Mouse (Mus musculus) CH12.LX (cell line): ENCODE measurements at regions not wholly inside any gene's neighbourhood (a gene's known extent, or its start where the extent isn't known, plus 50 kb on each side); places are given as distances from the start of the nearest gene placed in this dataset.

Experiments
- DNase-seq: peaks from one replicate; pipeline ENCODE4 v3.0.0-alpha.2; 2013; ENCODE audit errors: extremely low read depth
- H3K27ac ChIP-seq: 2 replicates; pipeline ENCODE4 v1.5.1; 2012; ENCODE audit warnings: low read depth, mild to moderate bottlenecking, control low read depth, moderate library complexity; ENCODE audit not compliant: insufficient read depth
- H3K27me3 ChIP-seq: replicated peaks from 2 replicates; pipeline ENCODE3; 2012; ENCODE audit warnings: inconsistent platforms
- H3K36me3 ChIP-seq, 2 experiments: replicated peaks in 1 of 2; 2 replicates each; pipeline versions ENCODE3 to v1.6.1; 2012; ENCODE audit warnings: inconsistent platforms in 1 of 2, low read length in 1 of 2, mild to moderate bottlenecking in 1 of 2, mixed read lengths in 1 of 2, moderate library complexity in 1 of 2; ENCODE audit not compliant: control insufficient read depth in 1 of 2, insufficient read depth in 1 of 2
- H3K4me1 ChIP-seq, 2 experiments: 2 replicates each; pipeline ENCODE4 v1.6.1; 2012; ENCODE audit warnings: inconsistent platforms in 1 of 2, moderate library complexity in 1 of 2; ENCODE audit not compliant: insufficient read depth in 2 of 2, control insufficient read depth in 1 of 2
- H3K4me2 ChIP-seq: 2 replicates; pipeline ENCODE4 v1.6.1; 2012; ENCODE audit warnings: low read depth, mild to moderate bottlenecking, control low read depth; ENCODE audit not compliant: poor library complexity, insufficient read depth, severe bottlenecking
- H3K4me3 ChIP-seq, 3 experiments: fragments of 150-350 bp in 1 of 3; sonication (generic) in 1 of 3; replicated peaks in 1 of 3; 2 replicates each; pipeline versions ENCODE3 to v1.5.1; 2011 to 2012; ENCODE audit warnings: low read depth in 2 of 3, low read length in 2 of 3, mild to moderate bottlenecking in 2 of 3, moderate library complexity in 2 of 3, control low read depth in 1 of 3, improper control_type of control experiment in 1 of 3, inconsistent platforms in 1 of 3, mixed read lengths in 1 of 3; ENCODE audit not compliant: poor library complexity in 1 of 3
- H3K79me2 ChIP-seq: replicated peaks from 2 replicates; pipeline ENCODE4 v1.6.1; 2012; ENCODE audit warnings: mild to moderate bottlenecking, moderate library complexity; ENCODE audit not compliant: control insufficient read depth, poor library complexity, insufficient read depth, severe bottlenecking; ENCODE audit errors: extremely low read depth
- H3K9ac ChIP-seq: 2 replicates; pipeline ENCODE4 v1.6.1; 2012; ENCODE audit warnings: low read depth, mild to moderate bottlenecking, control low read depth, moderate library complexity; ENCODE audit not compliant: insufficient read depth
- H3K9me3 ChIP-seq: replicated peaks from 2 replicates; pipeline ENCODE3; 2012; ENCODE audit warnings: low read length, inconsistent platforms, mixed read lengths
- BHLHE40 ChIP-seq: IDR thresholded peaks from 2 replicates; pipeline ENCODE4 v1.6.1; 2011; ENCODE audit warnings: mild to moderate bottlenecking, low read depth, low read length, improper control_type of control experiment
- CHD2 ChIP-seq: IDR thresholded peaks from 2 replicates; pipeline ENCODE4 v1.6.1; 2011; ENCODE audit warnings: low read length, improper control_type of control experiment
- E2F4 ChIP-seq: IDR thresholded peaks from 2 replicates; pipeline ENCODE4 v1.6.1; 2011; ENCODE audit warnings: low read depth, low read length, improper control_type of control experiment; ENCODE audit not compliant: insufficient replicate concordance
- ELF1 ChIP-seq: IDR thresholded peaks from 2 replicates; pipeline ENCODE4 v1.6.1; 2014; ENCODE audit warnings: low read depth, mild to moderate bottlenecking, inconsistent platforms, low read length, improper control_type of control experiment
- ETS1 ChIP-seq: conservative IDR thresholded peaks from 2 replicates; pipeline ENCODE4 v1.6.1; 2012; ENCODE audit warnings: low read depth, mild to moderate bottlenecking, inconsistent platforms, low read length, improper control_type of control experiment, moderate library complexity
- HCFC1 ChIP-seq: IDR thresholded peaks from 2 replicates; pipeline ENCODE4 v1.6.1; 2012; ENCODE audit warnings: low read depth, mild to moderate bottlenecking, inconsistent platforms, low read length, improper control_type of control experiment
- IRF4 ChIP-seq: IDR thresholded peaks from 2 replicates; pipeline ENCODE4 v1.6.1; 2014; ENCODE audit warnings: low read depth, mild to moderate bottlenecking, inconsistent platforms, low read length, improper control_type of control experiment
- JUN ChIP-seq: IDR thresholded peaks from 2 replicates; pipeline ENCODE4 v1.6.1; 2011; ENCODE audit warnings: low read depth, mild to moderate bottlenecking, low read length, improper control_type of control experiment, moderate library complexity; ENCODE audit not compliant: insufficient read depth
- MAZ ChIP-seq: IDR thresholded peaks from 2 replicates; pipeline ENCODE4 v1.6.1; 2012; ENCODE audit warnings: low read depth, mild to moderate bottlenecking, inconsistent platforms, low read length, improper control_type of control experiment, moderate library complexity
- MXI1 ChIP-seq: IDR thresholded peaks from 2 replicates; pipeline ENCODE4 v1.6.1; 2011; ENCODE audit warnings: mild to moderate bottlenecking, low read depth, low read length, improper control_type of control experiment
- NELFE ChIP-seq: IDR thresholded peaks from 2 replicates; pipeline ENCODE4 v1.6.1; 2011; ENCODE audit warnings: low read depth, low read length, improper control_type of control experiment
- NRF1 ChIP-seq: IDR thresholded peaks from 2 replicates; pipeline ENCODE4 v1.6.1; 2014; ENCODE audit warnings: low read depth, mild to moderate bottlenecking, inconsistent platforms, low read length, improper control_type of control experiment, moderate library complexity
- POLR2A ChIP-seq: IDR thresholded peaks from 2 replicates; pipeline ENCODE4 v1.6.1; 2011; ENCODE audit warnings: low read depth, mild to moderate bottlenecking, improper control_type of control experiment, low read length
- SIN3A ChIP-seq: IDR thresholded peaks from 2 replicates; pipeline ENCODE4 v1.6.1; 2012; ENCODE audit warnings: low read length, improper control_type of control experiment, inconsistent platforms
- SMC3 ChIP-seq: IDR thresholded peaks from 2 replicates; pipeline ENCODE4 v1.6.1; 2011; ENCODE audit warnings: low read depth, low read length, improper control_type of control experiment
- TBP ChIP-seq: conservative IDR thresholded peaks from 2 replicates; pipeline ENCODE4 v1.6.1; 2011; ENCODE audit warnings: low read depth, low read length, improper control_type of control experiment
- UBTF ChIP-seq: IDR thresholded peaks from 2 replicates; pipeline ENCODE4 v1.6.1; 2012; ENCODE audit warnings: low read depth, mild to moderate bottlenecking, inconsistent platforms, low read length, improper control_type of control experiment, moderate library complexity
- USF2 ChIP-seq: conservative IDR thresholded peaks from 2 replicates; pipeline ENCODE4 v1.6.1; 2011; ENCODE audit warnings: low read depth, low read length, improper control_type of control experiment
- ZC3H11A ChIP-seq: IDR thresholded peaks from 2 replicates; pipeline ENCODE4 v1.6.1; 2012; ENCODE audit warnings: low read depth, mild to moderate bottlenecking, inconsistent platforms, low read length, improper control_type of control experiment
- ZKSCAN1 ChIP-seq: IDR thresholded peaks from 2 replicates; pipeline ENCODE4 v1.6.1; 2012; ENCODE audit warnings: low read depth, inconsistent platforms, low read length, improper control_type of control experiment, borderline replicate concordance
- ZNF384 ChIP-seq: IDR thresholded peaks from 2 replicates; pipeline ENCODE4 v1.6.1; 2012; ENCODE audit warnings: low read depth, low read length, improper control_type of control experiment, inconsistent platforms
- dilution Hi-C: fragments of 300-500 bp; cut with MboI; formaldehyde crosslinking; loops from 2 replicates; pipeline ENCODE4 v1.14.3; 2020; ENCODE audit warnings: low sequenced_read_pairs; ENCODE audit not compliant: extremely low pct_unique_long_range_greater_than_20kb, extremely low pct_ligation_motif_present
- in situ Hi-C: fragments of 300-500 bp; cut with MboI; formaldehyde crosslinking; loops from 3 replicates; pipeline ENCODE4 v1.14.3; 2019; ENCODE audit warnings: low sequenced_read_pairs, low pct_ligation_motif_present, low pct_unique_long_range_greater_than_20kb, mixed read lengths

- Histone ChIP-seq H3K27me3 (no peaks in the 10 kb centered on the region), H3K4me1 (0 out of 4 replicates have a peak, but pooled peaks cover 0 to 2% of the 10 kb centered on the region in 2 experiments), H3K79me2 (no peaks in the 10 kb centered on the region), H3K36me3 (no peaks in the 10 kb centered on the region), H3K9me3 (no peaks in the 10 kb centered on the region), H3K4me3 (no peak overlapping the region), H3K9ac (no peak overlapping the region), H3K27ac (no peak overlapping the region), H3K4me2 (no peak overlapping the region)
- TF ChIP-seq POLR2A (no peak), USF2 (no peak), ZKSCAN1 (no peak)
- DNase-seq: no peak
- dilution Hi-C loops (no loop called here), in situ Hi-C loops (no loop called here)
Observed at GRCm38 (mm10) chr14:46661118-46661791, 99.1 kb upstream of the Cdkn3 start.

- no peak overlapping the region for H3K4me3 ChIP-seq
- no peak for DNase-seq
- H3K79me2 ChIP-seq: no peaks in the 10 kb centered on the region
- in situ Hi-C loops: no loop called here
- H3K36me3 ChIP-seq: no peaks in the 10 kb centered on the region
- H3K27ac ChIP-seq: no peak overlapping the region
- peaks cover 2 to 4% of the 10 kb centered on the region in 2 experiments; a peak in 1 of 4 replicates for H3K4me1 ChIP-seq
- dilution Hi-C loops: no loop called here
- no peaks in the 10 kb centered on the region for H3K27me3 ChIP-seq
- no peak overlapping the region for H3K4me2 ChIP-seq
- H3K9ac ChIP-seq: no peak overlapping the region
- no peaks in the 10 kb centered on the region for H3K9me3 ChIP-seq
- TF ChIP-seq ZNF384: no peak
- no peak for TF ChIP-seq SMC3
- no peak for TF ChIP-seq NRF1
- TF ChIP-seq NELFE: no peak
- TF ChIP-seq TBP: no peak
- no peak for TF ChIP-seq BHLHE40
- no peak for TF ChIP-seq HCFC1
- no peak for TF ChIP-seq ELF1
- no peak for TF ChIP-seq MXI1
- TF ChIP-seq CHD2: no peak
- TF ChIP-seq ETS1: no peak
- TF ChIP-seq UBTF: no peak
- no peak for TF ChIP-seq SIN3A
- TF ChIP-seq E2F4: no peak
- no peak for TF ChIP-seq IRF4
- no peak for TF ChIP-seq MAZ
- TF ChIP-seq ZKSCAN1: no peak
- no peak for TF ChIP-seq JUN
- TF ChIP-seq ZC3H11A: no peak
Observed at GRCm38 (mm10) chr14:46659365-46659764, 101.0 kb upstream of the Cdkn3 start.
